ENCODE assay signal across 8 mouse cellular contexts in genomic region chr15:84662952-84663684, GRCm38 (mm10). TPM values are rescaled to one million over a fixed set of nuclear protein-coding genes. Genes with fewer than 3 reads are reported as not detected.
DNase-seq lines count a peak whose midpoint lies in the region; ATAC-seq lines count a peak whose summit lies in the region.

No protein-coding gene starts in this region.

- peak overlapping the region; percentile 60 for H3K9ac ChIP-seq in forebrain, embryonic 16.5 days (replicated peaks; ENCODE audit: low read depth, low read length)
- H3K9ac ChIP-seq in hindbrain, embryonic 12.5 days = peak overlapping the region; percentile 66
- H3K9ac ChIP-seq in limb, embryonic 12.5 days (replicated peaks) = peak overlapping the region; percentile 63
- peak overlapping the region; percentile 43 for H3K9ac ChIP-seq in midbrain, embryonic 11.5 days (ENCODE audit: low read length)

- H3K4me3 ChIP-seq in forebrain, embryonic 16.5 days (replicated peaks; ENCODE audit: low read length) = peak overlapping the region; percentile 60
- peak overlapping the region; percentile 51 for H3K4me3 ChIP-seq in hindbrain, embryonic 12.5 days
- H3K4me3 ChIP-seq in limb, embryonic 12.5 days (replicated peaks) = peak overlapping the region; percentile 56
- peak overlapping the region; percentile 49 for H3K4me3 ChIP-seq in midbrain, embryonic 11.5 days (ENCODE audit: low read depth, low read length)

- no peaks in the 10 kb centered on the region for H3K9me3 ChIP-seq in forebrain, embryonic 16.5 days (ENCODE audit: control insufficient read depth, low read length)
- H3K9me3 ChIP-seq in hindbrain, embryonic 12.5 days (replicated peaks) = no peaks in the 10 kb centered on the region
- no peaks in the 10 kb centered on the region for H3K9me3 ChIP-seq in limb, embryonic 12.5 days
- no peaks in the 10 kb centered on the region for H3K9me3 ChIP-seq in midbrain, embryonic 11.5 days (ENCODE audit: control insufficient read depth, low read length)

- no peaks in the 10 kb centered on the region for H3K27me3 ChIP-seq in forebrain, embryonic 16.5 days (replicated peaks; ENCODE audit: control insufficient read depth, insufficient read depth, low read length)
- peaks cover 27% of the 10 kb centered on the region for H3K27me3 ChIP-seq in hindbrain, embryonic 12.5 days
- peaks cover 27% of the 10 kb centered on the region; the same call in 1 of the 2 replicates for H3K27me3 ChIP-seq in limb, embryonic 12.5 days
- peaks cover 24% of the 10 kb centered on the region for H3K27me3 ChIP-seq in midbrain, embryonic 11.5 days (ENCODE audit: control insufficient read depth, insufficient read depth, low read length)

- peak; percentile 79 for DNase-seq in Muller cell, postnatal 12 days (ENCODE audit: inconsistent ontology term)
- peak; percentile 80 for DNase-seq in adrenal gland, postnatal 36 days
- peak; percentile 97 for DNase-seq in midbrain, embryonic 11.5 days (ENCODE audit: low spot score, missing footprints)
- peak; percentile 45 to 55 for DNase-seq in spleen, adult 18-20 months
- no peak for DNase-seq in frontal cortex, postnatal 25 days (ENCODE audit: low spot score in 2 of 2)

- H3K36me3 ChIP-seq in forebrain, embryonic 16.5 days (ENCODE audit: control insufficient read depth, insufficient read depth) = no peaks in the 10 kb centered on the region
- H3K36me3 ChIP-seq in hindbrain, embryonic 12.5 days = no peaks in the 10 kb centered on the region
- no peaks in the 10 kb centered on the region for H3K36me3 ChIP-seq in limb, embryonic 12.5 days
- H3K36me3 ChIP-seq in midbrain, embryonic 11.5 days (ENCODE audit: control insufficient read depth, insufficient read depth, low read length) = no peaks in the 10 kb centered on the region

- under 1% methylated on average over 56 of the region's 56 CpGs for WGBS in forebrain, embryonic 16.5 days
- WGBS in hindbrain, embryonic 12.5 days = 1% methylated on average over 54 of the region's 56 CpGs
- under 1% methylated on average over 56 of the region's 56 CpGs for WGBS in limb, embryonic 12.5 days
- WGBS in midbrain, embryonic 11.5 days = 1% methylated on average over 48 of the region's 56 CpGs

- H3K4me2 ChIP-seq in forebrain, embryonic 16.5 days (ENCODE audit: low read length) = peak overlapping the region; percentile 77
- peak overlapping the region; percentile 75 for H3K4me2 ChIP-seq in hindbrain, embryonic 12.5 days (replicated peaks)
- H3K4me2 ChIP-seq in limb, embryonic 12.5 days = peak overlapping the region; percentile 82
- H3K4me2 ChIP-seq in midbrain, embryonic 11.5 days = peak overlapping the region; percentile 85

- H3K4me1 ChIP-seq in forebrain, embryonic 16.5 days (replicated peaks; ENCODE audit: control insufficient read depth, insufficient read depth, low read length) = peaks cover 24% of the 10 kb centered on the region
- peaks cover 32% of the 10 kb centered on the region for H3K4me1 ChIP-seq in hindbrain, embryonic 12.5 days
- peaks cover 29% of the 10 kb centered on the region for H3K4me1 ChIP-seq in limb, embryonic 12.5 days (replicated peaks)
- peaks cover 8% of the 10 kb centered on the region; the same call in 1 of the 2 replicates for H3K4me1 ChIP-seq in midbrain, embryonic 11.5 days (ENCODE audit: control insufficient read depth, insufficient read depth, low read length)

- ATAC-seq in forebrain, embryonic 16.5 days = peak; percentile 78
- ATAC-seq in hindbrain, embryonic 12.5 days (ENCODE audit: low FRiP score) = peak; percentile 81
- peak; percentile 65 for ATAC-seq in limb, embryonic 12.5 days (ENCODE audit: insufficient number of reproducible peaks, insufficient read depth, low FRiP score, low TSS enrichment, low read depth)
- peak; percentile 91 for ATAC-seq in midbrain, embryonic 11.5 days (ENCODE audit: low FRiP score)

- no peak overlapping the region for H3K27ac ChIP-seq in forebrain, embryonic 16.5 days (ENCODE audit: low read length)
- H3K27ac ChIP-seq in hindbrain, embryonic 12.5 days = no peak overlapping the region
- no peak overlapping the region for H3K27ac ChIP-seq in limb, embryonic 12.5 days
- no peak overlapping the region for H3K27ac ChIP-seq in midbrain, embryonic 11.5 days (ENCODE audit: low read depth, low read length)

RNA-seq across cellular contexts. Expression of gene Prr5, which starts 6.3 kb away (rescaled TPM):
- 1 to 10 TPM; 5.6 to 7.0 TPM for total RNA-seq in adrenal gland, postnatal 36 days (2021)
- polyA plus RNA-seq in forebrain, embryonic 16.5 days (2015; fragmentation: Nextera tagmentation; extraction: Ambion mirVana) = 11.1 and 16.4 TPM in 2 replicates
- polyA plus RNA-seq in hindbrain, embryonic 12.5 days (2016; fragmentation: Nextera tagmentation; extraction: Ambion mirVana) = 17.9 and 19.4 TPM in 2 replicates
- polyA plus RNA-seq in limb, embryonic 12.5 days (2016; fragmentation: Nextera tagmentation; extraction: Ambion mirVana) = 16.7 and 20.7 TPM in 2 replicates
- 7.3 and 10.9 TPM in 2 replicates for polyA plus RNA-seq in midbrain, embryonic 11.5 days (2014; fragmentation: Nextera tagmentation; extraction: Ambion mirVana)

RNA-seq across cellular contexts. Expression of gene Arhgap8, which starts 56.7 kb away (rescaled TPM):
- total RNA-seq in adrenal gland, postnatal 36 days (2021) = 1 to 10 TPM in 1 of 2 experiments, under 1 TPM in 1; 0.56 to 1.1 TPM
- polyA plus RNA-seq in forebrain, embryonic 16.5 days (2015; fragmentation: Nextera tagmentation; extraction: Ambion mirVana) = 0.39 and 0.53 TPM in 2 replicates
- polyA plus RNA-seq in hindbrain, embryonic 12.5 days (2016; fragmentation: Nextera tagmentation; extraction: Ambion mirVana) = 2.5 and 2.9 TPM in 2 replicates
- 6.0 and 6.4 TPM in 2 replicates for polyA plus RNA-seq in limb, embryonic 12.5 days (2016; fragmentation: Nextera tagmentation; extraction: Ambion mirVana)
- 1.1 and 1.7 TPM in 2 replicates for polyA plus RNA-seq in midbrain, embryonic 11.5 days (2014; fragmentation: Nextera tagmentation; extraction: Ambion mirVana)

Comparison
In these comparisons a context has a peak if more than half of its experiments do, and no peak if none do; other contexts are left out.
1. DNase-seq: peak in Muller cell, postnatal 12 days (single experiment), adrenal gland, postnatal 36 days (2 of 2), midbrain, embryonic 11.5 days (single experiment) and spleen, adult 18-20 months (2 of 2); none in frontal cortex, postnatal 25 days (0 of 2).
2. Peak in every context shown above with its lines, with median percentiles within 50 percentile points of each other: ATAC-seq, H3K4me2 ChIP-seq, H3K4me3 ChIP-seq and H3K9ac ChIP-seq.